Mouse (Mus musculus): ENCODE data around the gene Ndufb5. TPM values are rescaled to one million over a fixed set of nuclear protein-coding genes. Genes with fewer than 3 reads are reported as not detected.
"Not testable (repeated sequence)": the region's sequence is repeated elsewhere in the genome, so short reads cannot be mapped to it uniquely, and the experiment has no call there.

Ndufb5 gene
- total RNA-seq, 2 experiments from 2014 or later: 913 to 962 TPM

GRCm38 (mm10) chr3:32725951-32726350 is 10.8 kb upstream of the Ndufb5 start:
- no peak for DNase-seq

GRCm38 (mm10) chr3:32727861-32728260 is 8.9 kb upstream of the Ndufb5 start:
- no peak for DNase-seq

GRCm38 (mm10) chr3:32737172-32737655 is 424 bp downstream of the Ndufb5 start, which contains the start of gene Mrpl47:
Gene Mrpl47, minus strand, starts transcription at chr3:32737605.
- DNase-seq: no peak

GRCm38 (mm10) chr3:32738549-32738948 is 1.8 kb downstream of the Ndufb5 start:
- DNase-seq: no peak

GRCm38 (mm10) chr3:32742276-32742780 is 5.5 kb downstream of the Ndufb5 start:
- DNase-seq: no peak

- DNase-seq: no peak
Observed at GRCm38 (mm10) chr3:32745001-32745400, 8.2 kb downstream of the Ndufb5 start.

- DNase-seq: not testable (repeated sequence)
Observed at GRCm38 (mm10) chr3:32745426-32745825, 8.6 kb downstream of the Ndufb5 start.

- no peak for DNase-seq
Observed at GRCm38 (mm10) chr3:32748384-32748783, 11.6 kb downstream of the Ndufb5 start.

- no peak for DNase-seq
Observed at GRCm38 (mm10) chr3:32749820-32750579, 13.2 kb downstream of the Ndufb5 start.

- peak; percentile 27 to 53 for DNase-seq
Observed at GRCm38 (mm10) chr3:32754384-32754915, 17.7 kb downstream of the Ndufb5 start.

GRCm38 (mm10) chr3:32759212-32759611 is 22.4 kb downstream of the Ndufb5 start:
- no peak for DNase-seq

- DNase-seq: no peak
Observed at GRCm38 (mm10) chr3:32762962-32763361, 26.2 kb downstream of the Ndufb5 start.

- DNase-seq: peak in 1 of 2 experiments; percentile 12
Observed at GRCm38 (mm10) chr3:32763902-32764301, 27.1 kb downstream of the Ndufb5 start.

GRCm38 (mm10) chr3:32770781-32771180 is 34.0 kb downstream of the Ndufb5 start:
- no peak for DNase-seq

Other genes with a start within 250 kb of the Ndufb5 start
- gene Kcnmb3, start 244.8 kb upstream of the Ndufb5 start, total RNA-seq (2021): not detected
- 10 to 100 TPM; 24.7 to 26.6 TPM for gene Zfp639, start 226.7 kb upstream of the Ndufb5 start, total RNA-seq (2021)
- 100 to 1,000 TPM; 413 to 428 TPM for gene Mfn1, start 207.5 kb upstream of the Ndufb5 start, total RNA-seq (2021)
- gene Gnb4, start 120.4 kb upstream of the Ndufb5 start, total RNA-seq (2021): 10 to 100 TPM; 12.1 to 13.5 TPM
- 10 to 100 TPM; 20.8 to 24.0 TPM for gene Actl6a, start 30.7 kb upstream of the Ndufb5 start, total RNA-seq (2021)
- gene Mrpl47, start 615 bp downstream of the Ndufb5 start, total RNA-seq (2021): 10 to 100 TPM; 38.5 to 44.9 TPM
- gene Usp13, start 80.6 kb downstream of the Ndufb5 start, total RNA-seq (2021): 100 to 1,000 TPM; 201 to 209 TPM

All from heart, adult 18-20 months (tissue).